Mouse (Mus musculus) ES-Bruce4 (cell line): Measurements from ENCODE around the gene Fbxo47. TPM values are rescaled to one million over a fixed set of nuclear protein-coding genes. Genes with fewer than 3 reads are reported as not detected.
"Not testable (repeated sequence)": the region's sequence is repeated elsewhere in the genome, so short reads cannot be mapped to it uniquely, and the experiment has no call there.

Source experiments
- H3K27ac ChIP-seq: 2 replicates; pipeline ENCODE4 v1.5.1; 2012; ENCODE audit warnings: low read length, inconsistent platforms; ENCODE audit not compliant: insufficient read depth
- H3K27me3 ChIP-seq: 2 replicates; pipeline ENCODE4 v1.6.1; 2012; ENCODE audit warnings: mild to moderate bottlenecking, low read length, inconsistent platforms; ENCODE audit not compliant: control insufficient read depth, poor library complexity, insufficient read depth, severe bottlenecking
- H3K36me3 ChIP-seq: 2 replicates; pipeline ENCODE4 v1.6.1; 2012; ENCODE audit warnings: inconsistent platforms, mild to moderate bottlenecking, low read length, moderate library complexity; ENCODE audit not compliant: control insufficient read depth, poor library complexity, insufficient read depth, severe bottlenecking
- H3K4me1 ChIP-seq: one replicate; pipeline ENCODE4 v1.8.1; 2011; ENCODE audit warnings: low read length; ENCODE audit not compliant: control insufficient read depth, insufficient read depth
- H3K4me3 ChIP-seq: 2 replicates; pipeline ENCODE4 v1.5.1; 2011; ENCODE audit warnings: low read depth, mild to moderate bottlenecking, low read length
- H3K9ac ChIP-seq: 2 replicates; pipeline ENCODE4 v1.6.1; 2012; ENCODE audit warnings: low read depth, mild to moderate bottlenecking, inconsistent platforms; ENCODE audit not compliant: poor library complexity, severe bottlenecking
- H3K9me3 ChIP-seq: replicated peaks from 2 replicates; pipeline ENCODE4 v1.6.1; 2012; ENCODE audit warnings: mild to moderate bottlenecking, low read length, inconsistent platforms; ENCODE audit not compliant: control insufficient read depth, poor library complexity, insufficient read depth, severe bottlenecking
- CTCF ChIP-seq: IDR thresholded peaks from one replicate; pipeline ENCODE4 v1.8.1; 2011; ENCODE audit warnings: low read depth, low read length
- EP300 ChIP-seq: IDR thresholded peaks from 2 replicates; pipeline ENCODE4 v1.6.1; 2011; ENCODE audit warnings: low read depth, low read length; ENCODE audit not compliant: insufficient read depth
- POLR2A ChIP-seq: IDR thresholded peaks from one replicate; pipeline ENCODE4 v1.8.1; 2011; ENCODE audit warnings: low read length; ENCODE audit not compliant: insufficient read depth
- polyA plus RNA-seq: library from polyadenylated mRNA; stranded (reverse); fragments of >200 nt; gene quantifications from 2 replicates; pipeline ENCODE4 v1.2.4, GENCODE M21; 2011; ENCODE audit warnings: low read depth; ENCODE audit not compliant: missing spikeins, insufficient read depth, insufficient read length

Gene Fbxo47
- polyA plus RNA-seq, 1 experiment = 2.8 TPM

DNA sequence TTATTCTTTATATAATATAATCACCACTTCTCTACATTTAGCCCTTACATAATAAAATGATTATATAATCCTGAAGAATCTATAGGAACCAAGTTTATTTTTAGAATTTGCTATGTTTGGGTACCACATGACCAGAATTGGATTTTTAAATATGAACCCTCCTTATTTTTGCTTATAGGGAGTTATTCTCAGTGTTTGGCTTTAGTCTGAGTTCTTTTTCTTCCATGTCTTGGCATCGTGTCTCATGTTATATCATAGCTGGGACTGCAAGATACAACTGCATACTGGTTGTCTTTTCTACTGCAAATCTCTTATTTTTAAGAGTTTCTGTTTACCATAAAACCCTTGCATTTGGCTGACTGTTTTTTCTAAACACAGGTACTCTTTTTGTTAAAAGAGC is 9.6 kb downstream of the Fbxo47 start:
- no peak overlapping the region for H3K27ac ChIP-seq

DNA sequence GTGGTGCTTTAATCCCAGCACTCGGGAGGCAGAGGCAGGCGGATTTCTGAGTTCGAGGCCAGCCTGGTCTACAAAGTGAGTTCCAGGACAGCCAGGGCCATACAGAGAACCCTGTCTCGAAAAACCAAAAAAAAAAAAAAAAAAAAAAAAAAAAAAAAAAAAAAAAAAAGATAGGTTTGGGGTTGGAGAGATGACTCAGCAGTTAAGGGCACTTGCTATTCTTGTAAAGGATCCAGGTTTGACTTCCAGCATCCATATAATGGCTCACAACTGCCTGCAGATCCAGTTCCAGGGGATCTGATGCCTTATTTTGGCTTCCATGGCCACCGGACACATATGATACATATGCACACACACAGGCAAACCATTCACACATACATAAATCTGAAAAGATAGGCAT is 11.6 kb downstream of the Fbxo47 start:
- H3K9ac ChIP-seq, H3K27ac ChIP-seq, H3K4me3 ChIP-seq, H3K4me1 ChIP-seq, H3K36me3 ChIP-seq, H3K9me3 ChIP-seq, H3K27me3 ChIP-seq: not testable (repeated sequence)

More for the DNA sequence above, 9.6 kb downstream of the Fbxo47 start:
- Histone ChIP-seq H3K9ac (no peak overlapping the region), H3K36me3 (no peaks in the 10 kb centered on the region), H3K4me3 (no peak overlapping the region), H3K9me3 (no peaks in the 10 kb centered on the region), H3K4me1 (no peaks in the 10 kb centered on the region), H3K27me3 (no peaks in the 10 kb centered on the region)
- TF ChIP-seq EP300 = no peak
- no peak for TF ChIP-seq POLR2A
- TF ChIP-seq CTCF = no peak

DNA sequence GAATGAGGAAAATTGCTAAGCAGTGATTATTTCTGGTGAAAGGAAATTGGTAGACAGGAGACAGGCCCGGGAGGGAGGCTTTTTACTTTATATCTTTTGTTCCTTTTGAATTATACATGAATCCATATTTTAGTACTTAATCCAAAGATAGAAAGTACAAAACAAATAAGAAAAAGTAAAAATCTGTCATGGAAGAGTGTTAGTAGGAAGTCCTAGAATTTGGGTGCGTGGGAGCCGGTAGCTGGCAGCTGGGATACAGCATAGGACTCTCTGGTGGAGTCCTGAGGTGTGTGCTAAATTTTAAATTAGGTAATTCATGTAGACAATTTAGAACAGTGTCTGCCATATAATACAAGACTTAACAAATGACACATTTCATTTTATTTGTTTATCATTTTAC is 16.4 kb downstream of the Fbxo47 start:
- Histone ChIP-seq H3K9ac (no peak overlapping the region), H3K9me3 (no peaks in the 10 kb centered on the region), H3K27ac (no peak overlapping the region), H3K4me3 (no peak overlapping the region), H3K27me3 (no peaks in the 10 kb centered on the region), H3K36me3 (no peaks in the 10 kb centered on the region), H3K4me1 (no peaks in the 10 kb centered on the region)
- TF ChIP-seq CTCF = no peak

DNA sequence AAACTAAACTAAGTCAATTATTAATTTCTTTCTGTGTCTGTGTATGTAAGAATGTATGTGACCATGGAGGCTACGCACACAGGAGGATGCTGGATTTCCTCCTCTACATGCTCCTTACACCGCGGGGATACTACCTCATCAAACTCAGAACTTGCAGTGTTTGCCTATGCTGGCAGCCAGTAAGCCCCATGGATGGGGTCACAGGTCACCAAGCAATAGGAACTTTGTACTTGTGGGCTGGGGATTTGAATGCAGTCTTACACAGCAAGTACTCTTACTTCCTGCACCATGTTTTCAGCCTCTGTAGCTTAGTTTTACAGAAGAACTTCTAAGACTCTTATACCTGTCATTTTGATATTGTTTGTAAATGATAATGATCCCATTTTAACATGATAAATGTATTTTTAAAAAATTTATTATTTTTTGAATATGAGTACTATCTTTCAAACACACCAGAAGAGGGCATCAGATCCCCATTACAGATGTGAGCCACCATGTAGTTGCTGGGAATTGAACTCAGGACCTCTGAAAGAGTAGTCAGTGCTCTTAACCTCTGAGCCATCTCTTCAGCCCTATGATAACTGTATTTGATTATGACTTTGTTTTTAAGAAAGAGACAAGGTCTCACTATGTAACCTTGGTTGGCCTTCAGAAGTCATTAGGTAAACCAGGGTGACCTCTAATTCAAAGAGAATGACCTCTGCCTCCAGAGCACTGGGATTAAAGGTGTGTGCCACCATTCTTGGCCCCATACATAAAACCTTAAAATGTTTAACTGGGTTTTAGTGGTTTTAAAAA is 17.7 kb downstream of the Fbxo47 start:
- H3K4me3 ChIP-seq = no peak overlapping the region
- H3K9ac ChIP-seq = no peak overlapping the region
- no peaks in the 10 kb centered on the region for H3K4me1 ChIP-seq
- no peak overlapping the region for H3K27ac ChIP-seq
- H3K36me3 ChIP-seq = no peaks in the 10 kb centered on the region
- H3K9me3 ChIP-seq = no peaks in the 10 kb centered on the region
- TF ChIP-seq CTCF = no peak
- no peak for TF ChIP-seq POLR2A
- TF ChIP-seq EP300 = no peak
- H3K27me3 ChIP-seq = no peaks in the 10 kb centered on the region

DNA sequence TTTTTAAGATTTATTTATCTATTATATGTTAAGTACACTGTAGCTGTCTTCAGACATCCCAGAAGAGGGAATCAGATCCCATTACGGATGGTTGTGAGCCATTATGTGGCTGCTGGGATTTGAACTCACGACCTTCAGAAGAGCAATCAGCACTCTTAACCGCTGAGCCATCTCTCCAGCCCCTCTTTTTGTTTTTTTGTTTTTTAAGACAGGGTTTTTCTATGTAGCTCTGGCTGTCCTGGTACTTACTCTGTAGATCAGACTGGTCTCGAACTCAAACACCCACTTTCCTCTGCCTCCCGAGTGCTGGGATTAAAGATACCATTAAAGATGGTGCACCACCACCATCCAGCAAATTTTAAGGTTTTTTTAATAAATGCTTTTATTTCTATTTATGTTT is 18.5 kb downstream of the Fbxo47 start:
- no peaks in the 10 kb centered on the region for H3K27me3 ChIP-seq
- H3K9ac ChIP-seq = no peak overlapping the region
- H3K9me3 ChIP-seq = no peaks in the 10 kb centered on the region
- no peak overlapping the region for H3K27ac ChIP-seq
- no peaks in the 10 kb centered on the region for H3K36me3 ChIP-seq
- H3K4me3 ChIP-seq = no peak overlapping the region
- TF ChIP-seq EP300 (no peak), POLR2A (no peak), CTCF (no peak)
- H3K4me1 ChIP-seq = no peaks in the 10 kb centered on the region

DNA sequence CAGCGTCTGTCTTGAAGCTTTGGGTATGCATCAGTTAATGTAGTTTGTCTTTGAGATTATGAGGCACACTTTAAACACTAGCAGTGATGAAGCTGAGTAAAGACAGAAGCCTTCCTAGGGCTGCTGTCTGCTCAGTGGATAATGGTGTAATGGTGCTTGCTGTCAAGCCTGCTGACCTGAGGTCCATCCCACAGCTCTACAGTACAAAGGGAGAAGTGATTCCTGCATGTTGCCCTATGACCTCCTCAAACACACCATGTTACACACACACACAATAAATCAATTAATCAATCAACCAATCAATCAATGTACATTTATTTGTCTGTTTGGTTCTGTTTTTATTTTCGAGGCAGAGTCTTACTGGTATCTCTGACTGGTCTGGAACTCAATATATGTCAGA is 21.8 kb downstream of the Fbxo47 start:
- H3K4me1 ChIP-seq = no peaks in the 10 kb centered on the region
- no peaks in the 10 kb centered on the region for H3K27me3 ChIP-seq
- TF ChIP-seq CTCF (no peak), POLR2A (no peak), EP300 (no peak)
- no peak overlapping the region for H3K9ac ChIP-seq
- no peaks in the 10 kb centered on the region for H3K9me3 ChIP-seq
- no peak overlapping the region for H3K4me3 ChIP-seq
- no peaks in the 10 kb centered on the region for H3K36me3 ChIP-seq
- H3K27ac ChIP-seq = no peak overlapping the region

DNA sequence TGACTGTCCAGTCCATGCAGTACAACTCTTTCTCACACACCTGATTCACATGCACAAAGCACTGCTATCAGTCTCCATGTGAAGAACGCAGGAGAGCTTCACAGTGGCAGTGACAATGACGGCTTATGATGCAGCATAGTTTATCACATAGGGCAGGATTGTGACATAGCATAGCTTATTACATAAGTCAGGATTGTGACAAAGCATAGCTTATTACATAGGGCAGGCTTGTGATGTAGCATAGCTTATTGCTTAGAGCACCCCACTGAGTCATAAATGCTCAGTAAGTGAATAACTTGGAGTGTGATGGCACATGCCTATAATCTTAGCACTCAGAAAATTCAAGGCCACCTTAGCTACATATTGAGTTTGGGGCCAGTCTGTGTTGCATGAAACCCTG is 28.5 kb downstream of the Fbxo47 start:
- H3K4me3 ChIP-seq = no peak overlapping the region
- H3K36me3 ChIP-seq = no peaks in the 10 kb centered on the region
- TF ChIP-seq EP300 = no peak
- no peak for TF ChIP-seq POLR2A
- no peak for TF ChIP-seq CTCF
- H3K27me3 ChIP-seq = no peaks in the 10 kb centered on the region
- H3K4me1 ChIP-seq = no peaks in the 10 kb centered on the region
- no peak overlapping the region for H3K27ac ChIP-seq
- no peak overlapping the region for H3K9ac ChIP-seq
- no peaks in the 10 kb centered on the region for H3K9me3 ChIP-seq
